In genomic region chr11:87955144-87955543, GRCm38 (mm10) we compare ENCODE assay signal across 10 mouse cellular contexts. TPM values are rescaled to one million over a fixed set of nuclear protein-coding genes. Genes with fewer than 3 reads are reported as not detected.
DNase-seq lines count a peak whose midpoint lies in the region; ATAC-seq and TF ChIP-seq lines count a peak whose summit lies in the region.
"Had no signal": no experiment of that assay in that cellular context is flagged by ENCODE, and none has a peak within 500 bp of the region (broad histone marks: within the 10 kb centered on the region; RNA-seq: fewer than 3 reads in every experiment).

No protein-coding gene starts in this region.

- H3K9me3 ChIP-seq in hindbrain, embryonic 11.5 days (ENCODE audit: control insufficient read depth, low read length): no peaks in the 10 kb centered on the region
- no peaks in the 10 kb centered on the region for H3K9me3 ChIP-seq in hindbrain, embryonic 12.5 days (replicated peaks)
- H3K9me3 ChIP-seq in midbrain, embryonic 15.5 days: no peaks in the 10 kb centered on the region
- H3K9me3 ChIP-seq: liver, embryonic 15.5 days had no signal

- TF ChIP-seq CTCF in spleen, adult 2 months (IDR thresholded peaks at IDR 0.05; ENCODE audit: extremely low read depth, insufficient read depth, insufficient read length, insufficient replicate concordance): peak; percentile 7; the same call in 1 of the 2 replicates

- no peaks in the 10 kb centered on the region for H3K4me1 ChIP-seq in hindbrain, embryonic 11.5 days (replicated peaks; ENCODE audit: control insufficient read depth, insufficient read depth, low read length)
- H3K4me1 ChIP-seq in hindbrain, embryonic 12.5 days: no peaks in the 10 kb centered on the region
- no peaks in the 10 kb centered on the region for H3K4me1 ChIP-seq in spleen, adult 2 months (ENCODE audit: control insufficient read depth, insufficient read depth, insufficient read length)
- no peaks in the 10 kb centered on the region for H3K4me1 ChIP-seq in midbrain, embryonic 15.5 days
- H3K4me1 ChIP-seq: liver, embryonic 15.5 days had no signal

- H3K9ac ChIP-seq in hindbrain, embryonic 11.5 days (ENCODE audit: low read depth, low read length): no peak overlapping the region
- H3K9ac ChIP-seq in hindbrain, embryonic 12.5 days: no peak overlapping the region
- H3K9ac ChIP-seq in midbrain, embryonic 15.5 days: no peak overlapping the region
- H3K9ac ChIP-seq: liver, embryonic 15.5 days had no signal

- no peak for TF ChIP-seq POLR2A in spleen, adult 2 months (IDR thresholded peaks at IDR 0.05; ENCODE audit: low read depth, low read length)

- no peak for ATAC-seq in hindbrain, embryonic 11.5 days (ENCODE audit: low FRiP score)
- ATAC-seq in hindbrain, embryonic 12.5 days (ENCODE audit: low FRiP score): no peak
- ATAC-seq in midbrain, embryonic 15.5 days (replicated peaks): no peak

- no peaks in the 10 kb centered on the region for H3K27me3 ChIP-seq in hindbrain, embryonic 11.5 days (ENCODE audit: control insufficient read depth, insufficient read depth, low read length)
- H3K27me3 ChIP-seq in hindbrain, embryonic 12.5 days: peaks cover 3% of the 10 kb centered on the region; the same call in 1 of the 2 replicates
- no peaks in the 10 kb centered on the region for H3K27me3 ChIP-seq in spleen, adult 2 months (ENCODE audit: control insufficient read depth, insufficient read depth, low read length)
- no peaks in the 10 kb centered on the region for H3K27me3 ChIP-seq in midbrain, embryonic 15.5 days (replicated peaks)
- H3K27me3 ChIP-seq: liver, embryonic 15.5 days had no signal

- 4% methylated on average over 1 of the region's 1 CpGs for WGBS in hindbrain, embryonic 11.5 days
- WGBS in hindbrain, embryonic 12.5 days: 9% methylated on average over 1 of the region's 1 CpGs
- WGBS in spleen, adult 2 months: 5% methylated on average over 1 of the region's 1 CpGs
- WGBS in midbrain, embryonic 15.5 days: 0% methylated on average over 1 of the region's 1 CpGs

- DNase-seq in hindbrain, embryonic 11.5 days (ENCODE audit: low spot score): peak; percentile 45
- DNase-seq in spleen, adult 2 months (ENCODE audit: low read depth in 1 of 2, low spot score in 2 of 2): peak in 1 of 2 experiments; percentile 23
- DNase-seq in spleen, adult 18-20 months: no peak
- peak; percentile 79 for DNase-seq in brain, adult 2 months (ENCODE audit: low read depth, low spot score)
- peak; percentile 40 for DNase-seq in telencephalon, adult 2 months (ENCODE audit: low read depth, low spot score)
- DNase-seq: kidney, adult 11 months had no signal

- no peak overlapping the region for H3K27ac ChIP-seq in hindbrain, embryonic 11.5 days (ENCODE audit: low read depth, low read length)
- no peak overlapping the region for H3K27ac ChIP-seq in hindbrain, embryonic 12.5 days
- H3K27ac ChIP-seq in spleen, adult 2 months (ENCODE audit: insufficient read depth, low read length): no peak overlapping the region
- no peak overlapping the region for H3K27ac ChIP-seq in midbrain, embryonic 15.5 days
- H3K27ac ChIP-seq: liver, embryonic 15.5 days had no signal

- H3K36me3 ChIP-seq in hindbrain, embryonic 11.5 days (ENCODE audit: control insufficient read depth, insufficient read depth, low read length): no peaks in the 10 kb centered on the region
- H3K36me3 ChIP-seq in hindbrain, embryonic 12.5 days: no peaks in the 10 kb centered on the region
- no peaks in the 10 kb centered on the region for H3K36me3 ChIP-seq in spleen, adult 2 months (ENCODE audit: control insufficient read depth, insufficient read depth, low read length)
- no peaks in the 10 kb centered on the region for H3K36me3 ChIP-seq in midbrain, embryonic 15.5 days (replicated peaks)
- H3K36me3 ChIP-seq: liver, embryonic 15.5 days had no signal

- no peak overlapping the region for H3K4me2 ChIP-seq in hindbrain, embryonic 11.5 days (replicated peaks; ENCODE audit: low read depth, low read length)
- no peak overlapping the region for H3K4me2 ChIP-seq in hindbrain, embryonic 12.5 days (replicated peaks)
- H3K4me2 ChIP-seq in midbrain, embryonic 15.5 days: no peak overlapping the region
- H3K4me2 ChIP-seq: liver, embryonic 15.5 days had no signal

- H3K4me3 ChIP-seq in hindbrain, embryonic 11.5 days (ENCODE audit: low read depth, low read length): no peak overlapping the region
- no peak overlapping the region for H3K4me3 ChIP-seq in hindbrain, embryonic 12.5 days
- no peak overlapping the region for H3K4me3 ChIP-seq in spleen, adult 2 months (ENCODE audit: extremely low read depth, insufficient read depth, insufficient read length)
- H3K4me3 ChIP-seq in midbrain, embryonic 15.5 days: no peak overlapping the region
- H3K4me3 ChIP-seq: liver, embryonic 15.5 days had no signal

RNA-seq across cellular contexts. Expression of gene Dynll2, which starts 32.2 kb away (rescaled TPM):
- 25.4 and 26.1 TPM in 2 replicates for polyA plus RNA-seq in hindbrain, embryonic 11.5 days (2014; fragmentation: Nextera tagmentation; extraction: Ambion mirVana)
- 39.9 and 44.8 TPM in 2 replicates for polyA plus RNA-seq in hindbrain, embryonic 12.5 days (2016; fragmentation: Nextera tagmentation; extraction: Ambion mirVana)
- polyA plus RNA-seq in spleen, adult 2 months (2012; rRNA removed): 28.6 and 33.8 TPM in 2 replicates
- polyA plus RNA-seq in midbrain, embryonic 15.5 days (2015; fragmentation: Nextera tagmentation; extraction: Ambion mirVana): 65.3 and 65.8 TPM in 2 replicates

RNA-seq across cellular contexts. Expression of gene Olfr464, which starts 34.4 kb away (rescaled TPM):
- polyA plus RNA-seq in hindbrain, embryonic 11.5 days (2014; fragmentation: Nextera tagmentation; extraction: Ambion mirVana): not detected in 2 replicates
- polyA plus RNA-seq in hindbrain, embryonic 12.5 days (2016; fragmentation: Nextera tagmentation; extraction: Ambion mirVana): not detected in 2 replicates
- polyA plus RNA-seq in spleen, adult 2 months (2012; rRNA removed): not detected in 2 replicates
- polyA plus RNA-seq in midbrain, embryonic 15.5 days (2015; fragmentation: Nextera tagmentation; extraction: Ambion mirVana): 0.14 and 0.25 TPM in 2 replicates
- polyA plus RNA-seq: forebrain, embryonic 11.5 days; liver, embryonic 15.5 days had no signal

RNA-seq across cellular contexts. Expression of gene Olfr463, which starts 58.0 kb away (rescaled TPM):
- not detected in 2 replicates for polyA plus RNA-seq in hindbrain, embryonic 11.5 days (2014; fragmentation: Nextera tagmentation; extraction: Ambion mirVana)
- not detected in 2 replicates for polyA plus RNA-seq in hindbrain, embryonic 12.5 days (2016; fragmentation: Nextera tagmentation; extraction: Ambion mirVana)
- not detected in 2 replicates for polyA plus RNA-seq in spleen, adult 2 months (2012; rRNA removed)
- not detected in 2 replicates for polyA plus RNA-seq in midbrain, embryonic 15.5 days (2015; fragmentation: Nextera tagmentation; extraction: Ambion mirVana)
- polyA plus RNA-seq: forebrain, embryonic 11.5 days; liver, embryonic 15.5 days had no signal

Comparison
In these comparisons a context has a peak if more than half of its experiments do, and no peak if none do; other contexts are left out.
1. DNase-seq: peak in hindbrain, embryonic 11.5 days (single experiment), brain, adult 2 months (single experiment) and telencephalon, adult 2 months (single experiment); none in spleen, adult 18-20 months (0 of 2).